Mouse (Mus musculus) stomach, postnatal 0 days (tissue): Measurements from ENCODE around the gene Serf2.

Experiments
- CTCF ChIP-seq: IDR thresholded peaks from 2 replicates; pipeline ENCODE4 v1.5.1; 2016; ENCODE audit warnings: antibody characterized with exemption, low read depth, mild to moderate bottlenecking, moderate library complexity
- EP300 ChIP-seq: optimal IDR thresholded peaks from 2 replicates; pipeline ENCODE3; 2016; ENCODE audit warnings: antibody characterized with exemption

GRCm38 (mm10) chr2:121413387-121414042, 35.5 kb upstream of the Serf2 start, which contains the start of the genes Pdia3 and Catsper2:
- TF ChIP-seq CTCF (peak; percentile 69), EP300 (no peak)
